Mouse (Mus musculus): ENCODE results near the gene Slc1a1.

DNA sequence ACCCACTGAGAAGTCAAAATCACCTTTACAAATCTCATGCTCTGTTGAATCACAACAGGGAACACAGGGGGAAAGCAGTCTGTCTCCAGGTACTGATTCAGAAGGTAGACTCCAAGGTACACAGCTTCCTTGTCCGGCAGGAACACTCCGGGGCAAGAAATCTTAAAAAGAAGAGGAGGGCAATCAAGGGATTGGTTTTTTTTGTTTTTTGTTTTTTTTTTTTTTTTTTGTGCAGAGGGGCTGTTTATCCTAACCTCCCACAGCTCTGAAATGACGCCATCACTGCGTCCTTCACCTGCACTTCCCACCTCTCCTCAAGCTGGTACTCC lies 128.6 kb downstream of the Slc1a1 start:
- TF ChIP-seq CTCF (IDR thresholded peaks at IDR 0.05) (no peak), EP300 (IDR thresholded peaks at IDR 0.05) (no peak)

All from lung, postnatal 0 days (tissue).